In genomic region chr3:123160792-123161191, GRCm38 (mm10) we compare ENCODE assay signal across 9 mouse cellular contexts.
DNase-seq lines count a peak whose midpoint lies in the region; ATAC-seq and TF ChIP-seq lines count a peak whose summit lies in the region.
"Had no signal": no experiment of that assay in that cellular context is flagged by ENCODE, and none has a peak within 500 bp of the region (broad histone marks: within the 10 kb centered on the region; RNA-seq: fewer than 3 reads in every experiment).

No protein-coding gene starts in this region.

- H3K4me1 ChIP-seq in cerebellum, adult 2 months (ENCODE audit: control insufficient read depth, insufficient read depth, low read length): no peaks in the 10 kb centered on the region

- no peak for ATAC-seq in Patski
- peak; percentile 67; the same call in 1 of the 2 replicates for ATAC-seq in erythroblast, adult 5-6 weeks (replicated peaks; ENCODE audit: low FRiP score, poor library complexity, severe bottlenecking)
- ATAC-seq in megakaryocyte, adult 5-6 weeks (ENCODE audit: poor library complexity, severe bottlenecking): peak; percentile 64

- H3K27me3 ChIP-seq in cerebellum, adult 2 months (ENCODE audit: control insufficient read depth, insufficient read depth, low read length): no peaks in the 10 kb centered on the region
- H3K27me3 ChIP-seq in Patski: no peaks in the 10 kb centered on the region

- in situ Hi-C loops in Patski (cut with MboI; ENCODE audit: low pct_unique_long_range_greater_than_20kb): loop anchor here (5.0 kb wide), 3 partner anchors 162 to 347 kb away; no protein-coding TSS in a partner anchor

- no peak overlapping the region for H3K4me3 ChIP-seq in cerebellum, adult 2 months (replicated peaks; ENCODE audit: insufficient read depth, low read depth, low read length)

- POLR2A ChIA-PET in Patski (lab: Charles Lee): no interaction called here

- WGBS in cerebellum, adult 2 months: 12% methylated on average over 4 of the region's 4 CpGs

- no peak for TF ChIP-seq POLR2A in cerebellum, adult 2 months (IDR thresholded peaks at IDR 0.05; ENCODE audit: borderline replicate concordance, insufficient read depth, low read length)

- intact Hi-C loops in left cerebral cortex, postnatal 25 days (cut with DNase I): loop anchor here (5.0 to 10.0 kb wide), 2 partner anchors 194 to 303 kb away; no protein-coding TSS in a partner anchor

- no peak for DNase-seq in cerebellum, adult 2 months
- no peak for DNase-seq in cerebellum, adult 9-11 months
- DNase-seq in left cerebral cortex, postnatal 25 days (ENCODE audit: low spot score in 2 of 2): peak; percentile 15 to 19
- DNase-seq in left cerebral cortex, adult 9 months (ENCODE audit: low spot score in 2 of 2): no peak
- DNase-seq in Patski (ENCODE audit: low read depth, low spot score): no peak
- no peak for DNase-seq in ovary, postnatal 10 days (ENCODE audit: low spot score)

- CTCF ChIA-PET in Patski (lab: Charles Lee): interaction anchor here (0.7 to 4.5 kb wide), 27 partner anchors 9 to 519 kb away, joined by 3 to 39 read pairs (median 10); partner anchors contain the start of gene Synpo2

- TF ChIP-seq CTCF in cerebellum, adult 2 months (IDR thresholded peaks at IDR 0.05; ENCODE audit: borderline replicate concordance, insufficient read depth, low read depth, low read length): peak; percentile 29; the same call in 1 of the 2 replicates
- TF ChIP-seq CTCF in Patski (IDR thresholded peaks at IDR 0.05): peak; percentile 92

- H3K27ac ChIP-seq in cerebellum, adult 2 months (ENCODE audit: insufficient read depth, low read length): no peak overlapping the region
- H3K27ac ChIP-seq: macrophage had no signal

Comparison
In these comparisons a context has a peak if more than half of its experiments do, and no peak if none do; other contexts are left out.
1. DNase-seq: peak in left cerebral cortex, postnatal 25 days (2 of 2); none in cerebellum, adult 2 months (0 of 2), cerebellum, adult 9-11 months (single experiment), left cerebral cortex, adult 9 months (0 of 2), Patski (single experiment) and ovary, postnatal 10 days (single experiment).